Mouse (Mus musculus) forebrain, postnatal 0 days (tissue): ENCODE results near the gene Fcer1g. TPM values are rescaled to one million over a fixed set of nuclear protein-coding genes. Genes with fewer than 3 reads are reported as not detected.

ENCODE experiments used
- ATAC-seq: fragments of 200-750 bp; cut with Nextera tagmentation; 2 replicates; pipeline ENCODE4 v1.8.0; 2017; ENCODE audit warnings: mild to moderate bottlenecking, moderate library complexity
- DNase-seq: peaks from one replicate; pipeline ENCODE4 v3.0.0-alpha.2; 2015
- H3K27ac ChIP-seq: fragments of 300-500 bp; sonication (generic); 2 replicates; pipeline ENCODE4 v1.5.1; 2014; ENCODE audit warnings: low read depth, mild to moderate bottlenecking, antibody characterized with exemption, low read length, moderate library complexity, mixed read lengths
- H3K27me3 ChIP-seq: fragments of 300-500 bp; sonication (generic); 2 replicates; pipeline ENCODE4 v1.6.1; 2014; ENCODE audit warnings: mild to moderate bottlenecking, low read length, mixed read lengths; ENCODE audit not compliant: insufficient read depth
- H3K36me3 ChIP-seq: fragments of 300-500 bp; sonication (generic); 2 replicates; pipeline ENCODE4 v1.6.1; 2014; ENCODE audit warnings: mild to moderate bottlenecking, moderate library complexity; ENCODE audit not compliant: insufficient read depth
- H3K4me1 ChIP-seq: fragments of 300-500 bp; sonication (generic); 2 replicates; pipeline ENCODE4 v1.6.1; 2014; ENCODE audit warnings: antibody characterized with exemption; ENCODE audit not compliant: insufficient read depth
- H3K4me2 ChIP-seq: fragments of 300-500 bp; sonication (generic); 2 replicates; pipeline ENCODE4 v1.6.1; 2014; ENCODE audit warnings: low read depth, mild to moderate bottlenecking, moderate library complexity
- H3K4me3 ChIP-seq: fragments of 300-500 bp; sonication (generic); 2 replicates; pipeline ENCODE4 v1.5.1; 2014; ENCODE audit warnings: low read depth, low read length, mixed read lengths
- H3K9ac ChIP-seq: fragments of 300-500 bp; sonication (generic); 2 replicates; pipeline ENCODE4 v1.6.1; 2014; ENCODE audit warnings: mild to moderate bottlenecking
- H3K9me3 ChIP-seq: fragments of 300-500 bp; sonication (generic); 2 replicates; pipeline ENCODE4 v1.6.1; 2016; ENCODE audit warnings: low read length
- CTCF ChIP-seq: sonication (generic); IDR thresholded peaks from 2 replicates; pipeline ENCODE4 v1.5.1; 2016; ENCODE audit warnings: antibody characterized with exemption, control low read depth, low read depth
- WGBS: fragments of 180-500 bp; shearing (Covaris S2); extraction: QIAGEN DNeasy Blood & Tissue Kit; methylation state at CpG from one replicate; pipeline ENCODE4 v1.1.7; 2014; 5-methylcytosine and 5-hydroxymethylcytosine counted together
- polyA plus RNA-seq: library from polyadenylated mRNA; unstranded; fragments of >200 nt; fragmentation: Nextera tagmentation; extraction: Ambion mirVana; gene quantifications from 2 replicates; pipeline ENCODE4 v1.2.1, GENCODE M21; 2015
- total RNA-seq: library from RNA; depleted of rRNA; stranded (reverse); fragments of >200 nt; gene quantifications from 2 replicates; pipeline ENCODE4 v1.2.3, GENCODE M21; 2014

Fcer1g gene
- total and polyA plus RNA-seq, 2 experiments from 2014 or later: 11.2 to 33.2 TPM

- ATAC-seq: no peak
- no peak overlapping the region for H3K27ac ChIP-seq
- H3K36me3 ChIP-seq: no peaks in the 10 kb centered on the region
- no peak overlapping the region for H3K4me2 ChIP-seq
- no peaks in the 10 kb centered on the region for H3K9me3 ChIP-seq
- DNase-seq: no peak
- H3K27me3 ChIP-seq: peaks cover 29% of the 10 kb centered on the region
- no peak for TF ChIP-seq CTCF
- 59% methylated on average over 10 of the region's 10 CpGs for WGBS
- H3K4me3 ChIP-seq: no peak overlapping the region
- no peak overlapping the region for H3K9ac ChIP-seq
- H3K4me1 ChIP-seq: peaks cover 10% of the 10 kb centered on the region; the same call in 1 of the 2 replicates
Observed at GRCm38 (mm10) chr1:171192283-171192682, 41.9 kb downstream of the Fcer1g start.

GRCm38 (mm10) chr1:171190832-171191231 lies 43.3 kb downstream of the Fcer1g start:
- H3K4me1 ChIP-seq: peaks cover 10% of the 10 kb centered on the region; the same call in 1 of the 2 replicates
- H3K9me3 ChIP-seq: no peaks in the 10 kb centered on the region
- no peak overlapping the region for H3K9ac ChIP-seq
- no peaks in the 10 kb centered on the region for H3K36me3 ChIP-seq
- 93% methylated on average over 9 of the region's 9 CpGs for WGBS
- ATAC-seq (no peak), DNase-seq (no peak)
- no peak for TF ChIP-seq CTCF
- no peak overlapping the region for H3K4me2 ChIP-seq
- no peak overlapping the region for H3K4me3 ChIP-seq
- no peak overlapping the region for H3K27ac ChIP-seq
- peaks cover 22% of the 10 kb centered on the region for H3K27me3 ChIP-seq

- H3K4me2 ChIP-seq: no peak overlapping the region
- peak; percentile 12 for DNase-seq
- H3K4me3 ChIP-seq: no peak overlapping the region
- TF ChIP-seq CTCF: no peak
- H3K9me3 ChIP-seq: no peaks in the 10 kb centered on the region
- H3K9ac ChIP-seq: no peak overlapping the region
- H3K27ac ChIP-seq: no peak overlapping the region
- no peaks in the 10 kb centered on the region for H3K36me3 ChIP-seq
- WGBS: 30% methylated on average over 14 of the region's 14 CpGs
- ATAC-seq: peak; percentile 27; the same call in 1 of the 2 replicates
- peaks cover 21% of the 10 kb centered on the region for H3K27me3 ChIP-seq
- H3K4me1 ChIP-seq: peaks cover 5% of the 10 kb centered on the region; the same call in 1 of the 2 replicates
Observed at GRCm38 (mm10) chr1:171189476-171190114, 44.6 kb downstream of the Fcer1g start.

DNA sequence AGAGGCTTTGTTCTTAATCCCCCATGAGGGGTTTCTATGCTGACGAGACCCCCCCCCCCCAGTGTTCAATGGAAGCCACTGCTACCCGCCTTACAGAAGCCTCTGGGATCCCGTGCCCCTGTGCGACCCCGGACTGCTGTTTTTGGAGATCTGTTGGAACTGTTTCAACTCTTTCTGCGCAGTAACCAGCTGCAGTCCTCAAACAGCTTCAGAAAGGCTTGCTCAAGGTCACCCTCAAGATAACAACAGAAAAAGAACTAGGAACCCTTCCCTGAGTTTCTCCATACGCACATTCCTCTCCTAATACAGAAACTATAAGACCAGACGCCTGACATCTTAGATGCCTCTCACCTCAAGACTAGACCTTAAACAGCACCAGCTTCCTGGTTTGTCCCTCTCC lies 45.1 kb downstream of the Fcer1g start:
- H3K4me2 ChIP-seq: no peak overlapping the region
- ATAC-seq: no peak
- 17% methylated on average over 8 of the region's 8 CpGs for WGBS

DNA sequence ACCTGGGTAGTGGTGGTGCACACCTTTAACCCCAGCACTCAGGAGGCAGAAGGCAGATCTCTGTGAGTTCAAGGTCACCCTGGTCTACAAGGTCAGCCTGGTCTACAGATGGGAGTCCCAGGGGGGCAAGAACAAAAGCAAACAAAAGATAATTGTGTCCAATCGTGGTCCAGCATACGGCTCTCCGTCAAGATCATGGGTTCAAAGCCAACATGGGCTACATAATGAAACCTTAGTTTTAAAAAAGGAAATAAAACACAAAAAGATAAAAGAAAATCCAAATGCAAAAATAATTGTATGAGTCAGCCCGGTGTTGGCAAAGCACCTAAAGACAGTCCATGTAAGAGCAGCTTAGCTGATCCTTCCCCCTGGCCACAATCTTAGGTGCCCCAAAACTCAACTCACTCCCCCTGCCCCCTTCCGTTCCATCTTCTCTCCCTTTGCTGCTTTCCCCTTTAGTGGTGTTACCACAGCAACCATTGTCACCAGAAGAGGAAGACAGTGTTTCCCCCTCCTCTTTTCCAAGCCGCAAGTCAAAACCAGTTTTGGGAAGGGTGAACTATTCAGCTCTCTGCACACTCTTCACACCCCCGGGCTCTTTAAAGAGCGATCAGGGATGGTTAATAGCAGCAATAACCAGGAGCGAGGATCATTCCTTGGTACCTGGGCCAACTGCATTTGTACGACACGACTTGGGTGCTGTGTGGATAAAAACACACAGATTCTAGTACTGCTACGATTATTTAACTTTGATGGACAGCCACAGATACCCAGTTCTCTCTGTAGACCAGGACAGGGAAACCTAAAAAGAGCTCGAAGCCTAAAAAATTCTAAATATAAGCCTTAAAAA lies 46.1 kb downstream of the Fcer1g start:
- Histone ChIP-seq H3K4me3 (no peak overlapping the region), H3K9me3 (no peaks in the 10 kb centered on the region), H3K36me3 (no peaks in the 10 kb centered on the region), H3K27me3 (peaks cover 8% of the 10 kb centered on the region), H3K27ac (no peak overlapping the region), H3K4me1 (peaks cover under 1% of the 10 kb centered on the region; the same call in 1 of the 2 replicates), H3K4me2 (peak overlapping the region; percentile 1; the same call in 1 of the 2 replicates), H3K9ac (no peak overlapping the region)
- peak; percentile 46 for DNase-seq
- 28% methylated on average over 13 of the region's 13 CpGs for WGBS
- TF ChIP-seq CTCF: no peak
- ATAC-seq: peak; percentile 89

More for the DNA sequence above, 45.1 kb downstream of the Fcer1g start:
- no peak for DNase-seq
- H3K4me1 ChIP-seq: peaks cover 5% of the 10 kb centered on the region; the same call in 1 of the 2 replicates
- no peak for TF ChIP-seq CTCF
- H3K27me3 ChIP-seq: peaks cover 16% of the 10 kb centered on the region
- no peak overlapping the region for H3K27ac ChIP-seq
- no peaks in the 10 kb centered on the region for H3K9me3 ChIP-seq
- H3K36me3 ChIP-seq: no peaks in the 10 kb centered on the region
- no peak overlapping the region for H3K4me3 ChIP-seq
- no peak overlapping the region for H3K9ac ChIP-seq

GRCm38 (mm10) chr1:171185655-171186054 lies 48.5 kb downstream of the Fcer1g start:
- no peak for TF ChIP-seq CTCF
- H3K9me3 ChIP-seq: no peaks in the 10 kb centered on the region
- H3K27ac ChIP-seq: no peak overlapping the region
- H3K27me3 ChIP-seq: no peaks in the 10 kb centered on the region; the same call in 1 of the 2 replicates
- H3K4me1 ChIP-seq: no peaks in the 10 kb centered on the region
- H3K9ac ChIP-seq: no peak overlapping the region
- H3K4me2 ChIP-seq: no peak overlapping the region
- ATAC-seq: no peak
- H3K4me3 ChIP-seq: no peak overlapping the region
- no peaks in the 10 kb centered on the region for H3K36me3 ChIP-seq
- no peak for DNase-seq
- 60% methylated on average over 8 of the region's 8 CpGs for WGBS

DNA sequence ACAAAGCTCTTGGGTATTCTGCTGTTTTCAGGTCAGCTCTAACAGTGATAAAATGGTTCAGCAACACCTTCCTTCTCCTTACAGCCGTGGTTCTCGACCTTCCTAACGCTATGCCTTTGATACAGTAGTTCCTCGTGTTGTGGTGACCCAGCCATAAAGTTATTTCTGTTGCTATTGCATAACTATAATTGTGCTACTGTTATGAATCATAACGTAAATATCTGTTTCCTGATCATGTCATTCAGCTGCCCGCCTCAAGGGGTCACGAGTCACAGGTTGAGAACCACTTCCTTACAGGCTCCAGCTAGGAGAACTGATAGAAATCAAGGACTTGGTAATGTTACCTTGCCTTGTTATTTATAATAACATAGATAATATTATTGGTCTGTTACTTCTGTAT lies 49.9 kb downstream of the Fcer1g start:
- peak; percentile 10; the same call in 1 of the 2 replicates for TF ChIP-seq CTCF
- Histone ChIP-seq H3K27me3 (no peaks in the 10 kb centered on the region), H3K4me2 (no peak overlapping the region), H3K4me1 (no peaks in the 10 kb centered on the region), H3K36me3 (no peaks in the 10 kb centered on the region), H3K4me3 (no peak overlapping the region), H3K27ac (no peak overlapping the region), H3K9me3 (no peaks in the 10 kb centered on the region), H3K9ac (no peak overlapping the region)
- no peak for ATAC-seq
- 92% methylated on average over 7 of the region's 7 CpGs for WGBS
- no peak for DNase-seq
